Mouse (Mus musculus) stomach, postnatal 0 days (tissue): Measurements from ENCODE around the gene Slc6a9. TPM values are rescaled to one million over a fixed set of nuclear protein-coding genes. Genes with fewer than 3 reads are reported as not detected.

Source experiments
- ATAC-seq: fragments of 200-750 bp; cut with Nextera tagmentation; 2 replicates; pipeline ENCODE4 v1.8.0; 2017; ENCODE audit not compliant: low FRiP score, low TSS enrichment
- DNase-seq: peaks from one replicate; pipeline ENCODE4 v3.0.0-alpha.2; 2016; ENCODE audit warnings: low spot score
- H3K27ac ChIP-seq: fragments of 300-500 bp; sonication (generic); replicated peaks from 2 replicates; pipeline ENCODE4 v1.5.1; 2014; ENCODE audit warnings: mild to moderate bottlenecking, control low read depth
- H3K27me3 ChIP-seq: fragments of 300-500 bp; sonication (generic); 2 replicates; pipeline ENCODE4 v1.6.1; 2014; ENCODE audit warnings: low read length; ENCODE audit not compliant: control insufficient read depth, insufficient read depth
- H3K36me3 ChIP-seq: fragments of 300-500 bp; sonication (generic); 2 replicates; pipeline ENCODE4 v1.6.1; 2014; ENCODE audit warnings: low read length, mixed read lengths; ENCODE audit not compliant: control insufficient read depth, insufficient read depth
- H3K4me1 ChIP-seq: fragments of 300-500 bp; sonication (generic); replicated peaks from 2 replicates; pipeline ENCODE4 v1.6.1; 2014; ENCODE audit warnings: antibody characterized with exemption; ENCODE audit not compliant: control insufficient read depth, insufficient read depth
- H3K4me2 ChIP-seq: fragments of 300-500 bp; sonication (generic); replicated peaks from 2 replicates; pipeline ENCODE4 v1.6.1; 2014; ENCODE audit warnings: low read depth, mild to moderate bottlenecking, control low read depth, moderate library complexity
- H3K4me3 ChIP-seq: fragments of 300-500 bp; sonication (generic); 2 replicates; pipeline ENCODE4 v1.5.1; 2014; ENCODE audit warnings: low read depth, low read length, control low read depth
- H3K9ac ChIP-seq: fragments of 300-500 bp; sonication (generic); 2 replicates; pipeline ENCODE4 v1.6.1; 2014; ENCODE audit warnings: mild to moderate bottlenecking, low read length, control low read depth, mixed read lengths
- H3K9me3 ChIP-seq: fragments of 300-500 bp; sonication (generic); 2 replicates; pipeline ENCODE4 v1.6.1; 2016; ENCODE audit warnings: low read length; ENCODE audit not compliant: control insufficient read depth
- CTCF ChIP-seq: IDR thresholded peaks from 2 replicates; pipeline ENCODE4 v1.5.1; 2016; ENCODE audit warnings: antibody characterized with exemption, low read depth, mild to moderate bottlenecking, moderate library complexity
- EP300 ChIP-seq: optimal IDR thresholded peaks from 2 replicates; pipeline ENCODE3; 2016; ENCODE audit warnings: antibody characterized with exemption
- WGBS: fragments of 180-500 bp; shearing (Covaris S2); extraction: QIAGEN DNeasy Blood & Tissue Kit; methylation state at CpG from one replicate; pipeline ENCODE4 v1.1.7; 2014; 5-methylcytosine and 5-hydroxymethylcytosine counted together
- polyA plus RNA-seq: library from polyadenylated mRNA; unstranded; fragments of >200 nt; fragmentation: Nextera tagmentation; extraction: Ambion mirVana; gene quantifications from 2 replicates; pipeline ENCODE4 v1.2.1, GENCODE M21; 2015

The Slc6a9 gene
- polyA plus RNA-seq, 1 experiment from 2014 or later, result 20.6 TPM

- no peak overlapping the region for H3K4me2 ChIP-seq
- peaks cover 38% of the 10 kb centered on the region for H3K36me3 ChIP-seq
- H3K4me1 ChIP-seq, result no peaks in the 10 kb centered on the region
- no peaks in the 10 kb centered on the region for H3K9me3 ChIP-seq
- no peak overlapping the region for H3K4me3 ChIP-seq
- no peak overlapping the region for H3K9ac ChIP-seq
- TF ChIP-seq EP300 (no peak), CTCF (no peak)
- 72% methylated on average over 10 of the region's 10 CpGs for WGBS
- no peak for DNase-seq
- H3K27ac ChIP-seq, result no peak overlapping the region
- ATAC-seq, result no peak
- H3K27me3 ChIP-seq, result no peaks in the 10 kb centered on the region
Measured at GRCm38 (mm10) chr4:117904094-117904493, 69.8 kb downstream of the Slc6a9 start.

GRCm38 (mm10) chr4:117904761-117905160 lies 70.5 kb downstream of the Slc6a9 start:
- Histone ChIP-seq H3K9ac (no peak overlapping the region), H3K36me3 (peaks cover 32% of the 10 kb centered on the region), H3K4me1 (no peaks in the 10 kb centered on the region), H3K9me3 (no peaks in the 10 kb centered on the region), H3K4me2 (no peak overlapping the region), H3K27me3 (no peaks in the 10 kb centered on the region), H3K27ac (no peak overlapping the region), H3K4me3 (no peak overlapping the region)
- ATAC-seq, result no peak
- TF ChIP-seq CTCF, result no peak
- no peak for TF ChIP-seq EP300
- 85% methylated on average over 8 of the region's 8 CpGs for WGBS
- no peak for DNase-seq

GRCm38 (mm10) chr4:117906196-117906595 lies 71.9 kb downstream of the Slc6a9 start:
- H3K4me1 ChIP-seq, result no peaks in the 10 kb centered on the region
- H3K36me3 ChIP-seq, result peaks cover 27% of the 10 kb centered on the region
- no peaks in the 10 kb centered on the region for H3K9me3 ChIP-seq
- no peak overlapping the region for H3K9ac ChIP-seq
- WGBS, result 51% methylated on average over 3 of the region's 3 CpGs
- no peak overlapping the region for H3K4me3 ChIP-seq
- H3K27me3 ChIP-seq, result no peaks in the 10 kb centered on the region
- DNase-seq (no peak), ATAC-seq (no peak)
- H3K4me2 ChIP-seq, result no peak overlapping the region
- TF ChIP-seq CTCF (no peak), EP300 (no peak)
- no peak overlapping the region for H3K27ac ChIP-seq

GRCm38 (mm10) chr4:117908834-117909453 lies 74.6 kb downstream of the Slc6a9 start:
- peaks cover 14% of the 10 kb centered on the region for H3K36me3 ChIP-seq
- H3K9me3 ChIP-seq, result no peaks in the 10 kb centered on the region
- H3K27ac ChIP-seq, result no peak overlapping the region
- H3K4me3 ChIP-seq, result no peak overlapping the region
- H3K4me1 ChIP-seq, result peaks cover 7% of the 10 kb centered on the region
- no peak overlapping the region for H3K4me2 ChIP-seq
- 73% methylated on average over 8 of the region's 8 CpGs for WGBS
- no peaks in the 10 kb centered on the region for H3K27me3 ChIP-seq
- ATAC-seq (0 out of 2 replicates have a peak, but pooled peaks have one; percentile 14), DNase-seq (no peak)
- TF ChIP-seq CTCF, result no peak
- TF ChIP-seq EP300, result no peak
- no peak overlapping the region for H3K9ac ChIP-seq

- WGBS, result 91% methylated on average over 13 of the region's 13 CpGs
Measured at GRCm38 (mm10) chr4:117912131-117912561, 77.8 kb downstream of the Slc6a9 start.

GRCm38 (mm10) chr4:117912685-117913273 lies 78.5 kb downstream of the Slc6a9 start:
- H3K27me3 ChIP-seq, result no peaks in the 10 kb centered on the region
- peaks cover 9% of the 10 kb centered on the region for H3K4me1 ChIP-seq
- peak overlapping the region; percentile 99; the same call in 1 of the 2 replicates for H3K4me2 ChIP-seq
- H3K27ac ChIP-seq, result peak overlapping the region; percentile 18; the same call in 1 of the 2 replicates
- DNase-seq (no peak), ATAC-seq (no peak)
- 40% methylated on average over 7 of the region's 7 CpGs for WGBS
- peak overlapping the region; percentile 38; the same call in 1 of the 2 replicates for H3K9ac ChIP-seq
- TF ChIP-seq EP300 (no peak), CTCF (no peak)
- peaks cover 7% of the 10 kb centered on the region for H3K36me3 ChIP-seq
- H3K4me3 ChIP-seq, result 0 out of 2 replicates have a peak overlapping the region, but pooled peaks have one; percentile 75
- H3K9me3 ChIP-seq, result no peaks in the 10 kb centered on the region

More at GRCm38 (mm10) chr4:117912131-117912561, 77.8 kb downstream of the Slc6a9 start:
- H3K9me3 ChIP-seq, result no peaks in the 10 kb centered on the region
- no peak for DNase-seq
- no peak overlapping the region for H3K9ac ChIP-seq
- no peak overlapping the region for H3K27ac ChIP-seq
- no peaks in the 10 kb centered on the region for H3K27me3 ChIP-seq
- H3K4me3 ChIP-seq, result no peak overlapping the region
- no peak for TF ChIP-seq EP300
- no peak for TF ChIP-seq CTCF
- peaks cover 9% of the 10 kb centered on the region for H3K4me1 ChIP-seq
- peaks cover 7% of the 10 kb centered on the region for H3K36me3 ChIP-seq
- ATAC-seq, result no peak
- H3K4me2 ChIP-seq, result no peak overlapping the region
